Mouse (Mus musculus) testis, adult 2 months (tissue): ENCODE data around the gene Mrps12.

Source experiments
- CTCF ChIP-seq: fragments of 200-500 bp; IDR thresholded peaks from 2 replicates; pipeline ENCODE4 v1.5.1; 2012; ENCODE audit warnings: low read depth, mild to moderate bottlenecking, inconsistent platforms, low read length, moderate library complexity; ENCODE audit not compliant: control insufficient read depth, insufficient read depth, insufficient replicate concordance
- POLR2A ChIP-seq: fragments of 200-500 bp; IDR thresholded peaks from 2 replicates; pipeline ENCODE4 v1.6.1; 2012; ENCODE audit warnings: low read depth, mild to moderate bottlenecking, inconsistent platforms, low read length, moderate library complexity; ENCODE audit not compliant: control insufficient read depth

DNA sequence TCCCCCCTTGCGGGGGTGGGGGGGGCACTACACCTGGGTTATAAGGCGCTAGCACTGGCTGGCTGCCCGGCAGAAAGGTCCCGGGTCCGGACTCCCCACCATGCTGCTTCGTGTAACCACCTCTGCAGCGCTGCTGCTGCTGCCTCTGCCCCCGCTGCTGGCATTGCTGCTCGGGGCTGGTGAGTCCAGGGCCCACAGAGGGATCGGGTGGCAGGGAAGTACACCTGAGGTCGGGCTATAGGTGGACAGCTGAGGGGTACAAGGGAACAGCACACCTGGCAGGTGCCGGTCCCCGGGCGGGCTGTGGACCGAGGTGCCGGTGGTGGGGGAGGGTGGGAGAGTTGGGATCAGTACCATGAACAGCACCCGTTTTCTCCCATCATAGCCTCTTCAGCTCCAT lies 14.5 kb upstream of the Mrps12 start, which contains the start of gene Ccer2:
- TF ChIP-seq CTCF, result no peak
- TF ChIP-seq POLR2A, result no peak
